Mouse (Mus musculus) MEL (cell line): Measurements from ENCODE around the gene Rccd1.

Experiments
- CTCF ChIP-seq, 3 experiments: IDR thresholded peaks in 2 of 3; conservative IDR thresholded peaks in 1 of 3; 2 replicates each; pipeline ENCODE4 v1.5.1; 2011 to 2012; ENCODE audit warnings: low read length in 3 of 3, low read depth in 2 of 3, mild to moderate bottlenecking in 2 of 3, improper control_type of control experiment in 1 of 3, inconsistent platforms in 1 of 3, mixed read lengths in 1 of 3, moderate library complexity in 1 of 3; ENCODE audit not compliant: control insufficient read depth in 1 of 3, insufficient read depth in 1 of 3, poor library complexity in 1 of 3, severe bottlenecking in 1 of 3
- ELF1 ChIP-seq: IDR thresholded peaks from 2 replicates; pipeline ENCODE4 v1.6.1; 2014; ENCODE audit warnings: low read depth, mild to moderate bottlenecking, inconsistent platforms, low read length, improper control_type of control experiment, moderate library complexity
- EP300 ChIP-seq, 2 experiments: IDR thresholded peaks; 2 replicates each; pipeline ENCODE4 v1.6.1; 2011; ENCODE audit warnings: improper control_type of control experiment in 2 of 2, low read length in 2 of 2, low read depth in 1 of 2, mild to moderate bottlenecking in 1 of 2
- ETS1 ChIP-seq: IDR thresholded peaks from 2 replicates; pipeline ENCODE4 v1.6.1; 2012; ENCODE audit warnings: low read depth, mild to moderate bottlenecking, inconsistent platforms, low read length, improper control_type of control experiment, moderate library complexity
- GABPA ChIP-seq: IDR thresholded peaks from 2 replicates; pipeline ENCODE4 v1.6.1; 2012; ENCODE audit warnings: low read depth, mild to moderate bottlenecking, inconsistent platforms, low read length, improper control_type of control experiment, moderate library complexity
- MAFK ChIP-seq: IDR thresholded peaks from 2 replicates; pipeline ENCODE4 v1.6.1; 2011; ENCODE audit warnings: low read depth, mild to moderate bottlenecking, low read length, improper control_type of control experiment, borderline replicate concordance
- MAZ ChIP-seq: IDR thresholded peaks from 2 replicates; pipeline ENCODE4 v1.6.1; 2012; ENCODE audit warnings: low read depth, mild to moderate bottlenecking, inconsistent platforms, low read length, improper control_type of control experiment
- MYC ChIP-seq: IDR thresholded peaks from 2 replicates; pipeline ENCODE4 v1.6.1; 2011; ENCODE audit warnings: low read depth, mild to moderate bottlenecking, low read length, improper control_type of control experiment, moderate library complexity
- NRF1 ChIP-seq: IDR thresholded peaks from 2 replicates; pipeline ENCODE4 v1.6.1; 2014; ENCODE audit warnings: low read depth, mild to moderate bottlenecking, inconsistent platforms, low read length, improper control_type of control experiment, moderate library complexity; ENCODE audit not compliant: poor library complexity, insufficient read depth, severe bottlenecking
- POLR2A ChIP-seq, 2 experiments: IDR thresholded peaks; 2 replicates each; pipeline ENCODE4 v1.6.1; 2011 to 2012; ENCODE audit warnings: low read length in 2 of 2, mild to moderate bottlenecking in 2 of 2, control low read depth in 1 of 2, improper control_type of control experiment in 1 of 2, low read depth in 1 of 2, moderate library complexity in 1 of 2; ENCODE audit not compliant: control insufficient read depth in 1 of 2, insufficient read depth in 1 of 2, poor library complexity in 1 of 2
- POLR2AphosphoS5 ChIP-seq: IDR thresholded peaks from 2 replicates; pipeline ENCODE4 v1.6.1; 2012; ENCODE audit warnings: low read depth, borderline replicate concordance, mild to moderate bottlenecking, inconsistent platforms, low read length, moderate library complexity, mixed read lengths
- UBTF ChIP-seq: IDR thresholded peaks from 2 replicates; pipeline ENCODE4 v1.6.1; 2012; ENCODE audit warnings: low read depth, mild to moderate bottlenecking, inconsistent platforms, low read length, improper control_type of control experiment, moderate library complexity, borderline replicate concordance; ENCODE audit not compliant: insufficient read depth
- ZC3H11A ChIP-seq: IDR thresholded peaks from 2 replicates; pipeline ENCODE4 v1.6.1; 2012; ENCODE audit warnings: low read depth, mild to moderate bottlenecking, inconsistent platforms, low read length, improper control_type of control experiment

- TF ChIP-seq CTCF (IDR thresholded peaks at IDR 0.05 in 2 of 3, conservative IDR thresholded peaks at IDR 0.05 in 1 of 3; ENCODE audit: control insufficient read depth in 1 of 3, insufficient read depth in 1 of 3, low read depth in 2 of 3, low read length in 3 of 3, poor library complexity in 1 of 3, severe bottlenecking in 1 of 3) (no peak), ZC3H11A (no peak), MYC (0 out of 2 replicates have a peak, but pooled peaks have one; percentile 6), POLR2A (IDR thresholded peaks at IDR 0.05; ENCODE audit: control insufficient read depth in 1 of 2, insufficient read depth in 1 of 2, low read depth in 1 of 2, low read length in 2 of 2, poor library complexity in 1 of 2) (no peak), POLR2AphosphoS5 (no peak), ETS1 (0 out of 2 replicates have a peak, but pooled peaks have one; percentile 6), EP300 (IDR thresholded peaks at IDR 0.05; ENCODE audit: low read depth in 1 of 2, low read length in 2 of 2) (no peak), UBTF (no peak), GABPA (no peak), ELF1 (no peak), MAZ (no peak), MAFK (no peak), NRF1 (no peak)
Observed at GRCm38 (mm10) chr7:80261372-80261990, 62.8 kb downstream of the Rccd1 start.
